Mouse (Mus musculus) testis, postnatal 10 days (tissue): ENCODE measurements around the gene Fam149b.
"Not testable (repeated sequence)": the region's sequence is repeated elsewhere in the genome, so short reads cannot be mapped to it uniquely, and the experiment has no call there.

Experiments used
- DNase-seq: peaks from one replicate; pipeline ENCODE4 v3.0.0; 2021; ENCODE audit warnings: low spot score

Gene Fam149b

GRCm38 (mm10) chr14:20347991-20348541, at the start of gene Fam149b, which contains the start of gene Ecd:
Gene Fam149b, plus strand, starts transcription at chr14:20348162.
Gene Ecd, minus strand, starts transcription at chr14:20348121.
- DNase-seq: peak; percentile 89

- DNase-seq: not testable (repeated sequence)
Measured at GRCm38 (mm10) chr14:20305085-20305484, 42.9 kb upstream of the Fam149b start.

GRCm38 (mm10) chr14:20315137-20315536, 32.8 kb upstream of the Fam149b start:
- DNase-seq: no peak

GRCm38 (mm10) chr14:20319420-20319819, 28.5 kb upstream of the Fam149b start:
- peak; percentile 74 for DNase-seq

GRCm38 (mm10) chr14:20324196-20324595, 23.8 kb upstream of the Fam149b start:
- DNase-seq: no peak

- DNase-seq: peak; percentile 56
Measured at GRCm38 (mm10) chr14:20328474-20328873, 19.5 kb upstream of the Fam149b start.

- DNase-seq: no peak
Measured at GRCm38 (mm10) chr14:20331316-20331715, 16.6 kb upstream of the Fam149b start.

GRCm38 (mm10) chr14:20339415-20339814, 8.5 kb upstream of the Fam149b start:
- DNase-seq: no peak

GRCm38 (mm10) chr14:20340149-20340548, 7.8 kb upstream of the Fam149b start:
- DNase-seq: peak; percentile 48

- no peak for DNase-seq
Measured at GRCm38 (mm10) chr14:20340866-20341265, 7.1 kb upstream of the Fam149b start.

GRCm38 (mm10) chr14:20345885-20346284, 2.1 kb upstream of the Fam149b start:
- DNase-seq: no peak

GRCm38 (mm10) chr14:20347441-20347990, 446 bp upstream of the Fam149b start:
- no peak for DNase-seq

GRCm38 (mm10) chr14:20363230-20363629, 15.3 kb downstream of the Fam149b start:
- DNase-seq: no peak

GRCm38 (mm10) chr14:20368271-20368670, 20.3 kb downstream of the Fam149b start:
- no peak for DNase-seq

- DNase-seq: no peak
Measured at GRCm38 (mm10) chr14:20370798-20371197, 22.8 kb downstream of the Fam149b start.

- DNase-seq: no peak
Measured at GRCm38 (mm10) chr14:20371854-20372253, 23.9 kb downstream of the Fam149b start.

GRCm38 (mm10) chr14:20377112-20377521, 29.2 kb downstream of the Fam149b start:
- DNase-seq: no peak

- peak; percentile 68 for DNase-seq
Measured at GRCm38 (mm10) chr14:20378313-20379061, 30.5 kb downstream of the Fam149b start.

- no peak for DNase-seq
Measured at GRCm38 (mm10) chr14:20379087-20379640, 31.2 kb downstream of the Fam149b start.

- DNase-seq: no peak
Measured at GRCm38 (mm10) chr14:20379753-20380430, 31.9 kb downstream of the Fam149b start.

- DNase-seq: peak; percentile 99
Measured at GRCm38 (mm10) chr14:20388441-20389129, 40.6 kb downstream of the Fam149b start, which contains the start of gene Dnajc9. Gene Dnajc9, minus strand, starts transcription at chr14:20388910.
